Mouse (Mus musculus) forebrain, embryonic 14.5 days (tissue): ENCODE results near the gene Sestd1. TPM values are rescaled to one million over a fixed set of nuclear protein-coding genes. Genes with fewer than 3 reads are reported as not detected.

ENCODE experiments used
- ATAC-seq: fragments of 200-750 bp; cut with Nextera tagmentation; 2 replicates; pipeline ENCODE4 v1.8.0; 2017; ENCODE audit warnings: mild to moderate bottlenecking, moderate library complexity
- DNase-seq: peaks from one replicate; pipeline ENCODE4 v3.0.0-alpha.2; 2015; ENCODE audit warnings: low spot score
- H3K27ac ChIP-seq: fragments of 300-500 bp; sonication (generic); 2 replicates; pipeline ENCODE4 v1.5.1; 2014; ENCODE audit warnings: low read depth, mild to moderate bottlenecking, control low read depth, low read length, moderate library complexity
- H3K27me3 ChIP-seq: fragments of 300-500 bp; sonication (generic); replicated peaks from 2 replicates; pipeline ENCODE4 v1.6.1; 2014; ENCODE audit warnings: low read length, control low read depth, mixed read lengths; ENCODE audit not compliant: control insufficient read depth, insufficient read depth
- H3K36me3 ChIP-seq: fragments of 300-500 bp; sonication (generic); 2 replicates; pipeline ENCODE4 v1.6.1; 2014; ENCODE audit warnings: low read length, control low read depth; ENCODE audit not compliant: control insufficient read depth, insufficient read depth
- H3K4me1 ChIP-seq: fragments of 300-500 bp; sonication (generic); 2 replicates; pipeline ENCODE4 v1.6.1; 2014; ENCODE audit warnings: antibody characterized with exemption, low read length, control low read depth; ENCODE audit not compliant: control insufficient read depth, insufficient read depth
- H3K4me2 ChIP-seq: fragments of 300-500 bp; sonication (generic); 2 replicates; pipeline ENCODE4 v1.6.1; 2014; ENCODE audit warnings: mild to moderate bottlenecking, control low read depth, low read length
- H3K4me3 ChIP-seq: fragments of 300-500 bp; sonication (generic); 2 replicates; pipeline ENCODE4 v1.5.1; 2014; ENCODE audit warnings: low read depth, low read length, control low read depth
- H3K9ac ChIP-seq: fragments of 300-500 bp; sonication (generic); 2 replicates; pipeline ENCODE4 v1.6.1; 2014; ENCODE audit warnings: mild to moderate bottlenecking, low read length, control low read depth, moderate library complexity
- H3K9me3 ChIP-seq: fragments of 300-500 bp; sonication (generic); replicated peaks from 2 replicates; pipeline ENCODE4 v1.6.1; 2016; ENCODE audit warnings: low read length, control low read depth, mixed read lengths; ENCODE audit not compliant: control insufficient read depth
- WGBS: fragments of 180-500 bp; shearing (Covaris S2); extraction: QIAGEN DNeasy Blood & Tissue Kit; methylation state at CpG from one replicate; pipeline ENCODE4 v1.1.7; 2014; 5-methylcytosine and 5-hydroxymethylcytosine counted together
- polyA plus RNA-seq: library from polyadenylated mRNA; unstranded; fragments of >200 nt; fragmentation: Nextera tagmentation; extraction: Ambion mirVana; gene quantifications from 2 replicates; pipeline ENCODE4 v1.2.1, GENCODE M21; 2014

Sestd1 gene
- polyA plus RNA-seq = 32.3 and 43.1 TPM in 2 replicates

- no peaks in the 10 kb centered on the region for H3K27me3 ChIP-seq
- ATAC-seq = peak; percentile 90
- H3K36me3 ChIP-seq = no peaks in the 10 kb centered on the region
- peaks cover 4% of the 10 kb centered on the region; the same call in 1 of the 2 replicates for H3K4me1 ChIP-seq
- no peaks in the 10 kb centered on the region for H3K9me3 ChIP-seq
- H3K4me3 ChIP-seq = peak within 1 kb of the TSS; percentile 95
- peak; percentile 66 for DNase-seq
- peak within 1 kb of the TSS; percentile 87 for H3K27ac ChIP-seq
- peak within 1 kb of the TSS; percentile 50 for H3K4me2 ChIP-seq
- peak within 1 kb of the TSS; percentile 99 for H3K9ac ChIP-seq
- WGBS = 27% methylated on average over 12 of the region's 73 CpGs
Measured at GRCm38 (mm10) chr2:77280512-77281409, at the start of gene Sestd1. Sestd1 (minus strand) TSS chr2:77280592.

DNA sequence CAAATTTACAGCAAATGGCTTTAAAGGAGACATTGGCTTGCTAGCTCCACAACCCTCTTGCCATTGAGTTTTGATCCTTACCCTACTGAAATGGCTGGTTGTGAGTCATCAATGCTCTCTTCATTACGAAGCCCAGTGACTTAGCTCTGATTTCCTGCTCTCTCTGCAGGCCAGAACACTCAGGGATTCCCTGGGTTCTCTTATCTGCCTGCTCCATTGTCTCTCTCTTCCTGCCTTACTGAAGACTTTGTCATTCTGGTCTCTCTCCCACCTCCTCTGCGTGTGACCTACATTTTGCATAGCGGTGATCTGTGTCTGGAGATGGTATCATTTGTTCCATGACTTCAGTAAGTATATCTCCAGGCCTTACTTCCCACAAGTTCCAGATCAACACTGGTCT, 46.9 kb upstream of the Sestd1 start:
- H3K9me3 ChIP-seq = no peaks in the 10 kb centered on the region
- WGBS = 81% methylated on average over 3 of the region's 3 CpGs
- H3K27me3 ChIP-seq = no peaks in the 10 kb centered on the region
- H3K4me1 ChIP-seq = 0 out of 2 replicates have a peak, but pooled peaks cover 3% of the 10 kb centered on the region
- no peak overlapping the region for H3K9ac ChIP-seq
- H3K4me2 ChIP-seq = no peak overlapping the region
- no peak overlapping the region for H3K4me3 ChIP-seq
- DNase-seq (no peak), ATAC-seq (no peak)
- no peak overlapping the region for H3K27ac ChIP-seq
- H3K36me3 ChIP-seq = no peaks in the 10 kb centered on the region

DNA sequence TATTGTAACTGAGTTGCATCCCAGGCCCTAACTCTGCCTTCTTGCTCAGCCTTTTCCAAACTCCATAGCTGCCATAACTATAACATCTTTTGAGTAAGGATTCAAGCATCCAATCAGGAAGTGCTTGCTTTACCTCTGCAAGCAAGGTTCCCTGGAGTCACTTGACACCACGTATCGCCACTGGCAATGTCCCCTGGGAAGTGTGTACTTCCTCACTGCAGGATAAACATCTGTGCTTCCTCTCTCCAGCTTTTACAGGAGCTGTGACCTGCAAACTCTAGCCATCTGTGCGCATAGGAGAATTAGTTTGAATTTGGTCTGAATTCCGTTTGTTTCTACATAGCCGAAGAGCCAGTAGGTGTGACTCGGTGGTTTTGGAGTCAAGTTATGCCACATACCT, 43.3 kb upstream of the Sestd1 start:
- Histone ChIP-seq H3K4me2 (no peak overlapping the region), H3K9me3 (no peaks in the 10 kb centered on the region), H3K4me1 (0 out of 2 replicates have a peak, but pooled peaks cover 3% of the 10 kb centered on the region), H3K36me3 (no peaks in the 10 kb centered on the region), H3K27me3 (no peaks in the 10 kb centered on the region), H3K27ac (no peak overlapping the region), H3K9ac (no peak overlapping the region), H3K4me3 (no peak overlapping the region)
- DNase-seq (peak; percentile 12), ATAC-seq (no peak)
- 66% methylated on average over 6 of the region's 6 CpGs for WGBS

DNA sequence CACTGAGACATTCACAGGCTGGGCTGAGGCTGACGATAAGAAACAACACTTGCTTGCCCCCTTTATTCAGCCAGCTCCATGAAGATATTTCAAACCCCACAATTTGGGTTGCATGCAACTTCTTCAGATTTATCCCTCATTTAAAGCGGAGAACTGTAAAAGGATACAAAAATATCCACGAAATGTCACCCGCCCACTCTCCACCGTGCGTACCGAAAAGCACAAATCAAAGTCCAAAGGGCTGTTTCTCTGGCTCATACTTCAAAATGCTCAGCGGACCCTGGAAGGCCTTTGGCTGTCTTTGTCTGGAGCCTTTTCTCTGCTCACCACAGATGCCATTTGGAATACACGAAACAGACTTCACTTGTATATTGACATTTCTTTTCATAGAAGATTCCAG, 42.8 kb upstream of the Sestd1 start:
- Histone ChIP-seq H3K9ac (no peak overlapping the region), H3K36me3 (no peaks in the 10 kb centered on the region), H3K4me3 (no peak overlapping the region), H3K9me3 (no peaks in the 10 kb centered on the region), H3K4me1 (0 out of 2 replicates have a peak, but pooled peaks cover 3% of the 10 kb centered on the region), H3K27ac (no peak overlapping the region), H3K27me3 (no peaks in the 10 kb centered on the region), H3K4me2 (no peak overlapping the region)
- no peak for ATAC-seq
- DNase-seq = no peak
- WGBS = 61% methylated on average over 9 of the region's 9 CpGs

- Histone ChIP-seq H3K9ac (no peak overlapping the region), H3K4me3 (no peak overlapping the region), H3K27ac (no peak overlapping the region), H3K27me3 (no peaks in the 10 kb centered on the region), H3K4me2 (no peak overlapping the region), H3K4me1 (0 out of 2 replicates have a peak, but pooled peaks cover 3% of the 10 kb centered on the region), H3K36me3 (no peaks in the 10 kb centered on the region), H3K9me3 (no peaks in the 10 kb centered on the region)
- no peak for DNase-seq
- WGBS = 92% methylated on average over 5 of the region's 5 CpGs
- ATAC-seq = no peak
Measured at GRCm38 (mm10) chr2:77319196-77319595, 38.8 kb upstream of the Sestd1 start.

- ATAC-seq (0 out of 2 replicates have a peak, but pooled peaks have one; percentile 55), DNase-seq (no peak)
- no peak overlapping the region for H3K4me2 ChIP-seq
- 57% methylated on average over 7 of the region's 7 CpGs for WGBS
- no peaks in the 10 kb centered on the region for H3K4me1 ChIP-seq
- H3K27me3 ChIP-seq = no peaks in the 10 kb centered on the region
- no peak overlapping the region for H3K4me3 ChIP-seq
- H3K9me3 ChIP-seq = no peaks in the 10 kb centered on the region
- H3K27ac ChIP-seq = no peak overlapping the region
- H3K9ac ChIP-seq = no peak overlapping the region
- no peaks in the 10 kb centered on the region for H3K36me3 ChIP-seq
Measured at GRCm38 (mm10) chr2:77316961-77317360, 36.6 kb upstream of the Sestd1 start.

- H3K27me3 ChIP-seq = no peaks in the 10 kb centered on the region
Measured at GRCm38 (mm10) chr2:77313846-77314245, 33.5 kb upstream of the Sestd1 start.

GRCm38 (mm10) chr2:77312616-77313015, 32.2 kb upstream of the Sestd1 start:
- Histone ChIP-seq H3K27me3 (no peaks in the 10 kb centered on the region), H3K9me3 (no peaks in the 10 kb centered on the region), H3K4me1 (no peaks in the 10 kb centered on the region), H3K4me3 (no peak overlapping the region), H3K27ac (no peak overlapping the region), H3K4me2 (no peak overlapping the region), H3K9ac (no peak overlapping the region), H3K36me3 (no peaks in the 10 kb centered on the region)
- DNase-seq (no peak), ATAC-seq (no peak)
- 81% methylated on average over 9 of the region's 9 CpGs for WGBS

More at GRCm38 (mm10) chr2:77313846-77314245, 33.5 kb upstream of the Sestd1 start:
- Histone ChIP-seq H3K9ac (no peak overlapping the region), H3K4me2 (no peak overlapping the region), H3K4me3 (no peak overlapping the region), H3K4me1 (no peaks in the 10 kb centered on the region), H3K9me3 (no peaks in the 10 kb centered on the region), H3K27ac (no peak overlapping the region), H3K36me3 (no peaks in the 10 kb centered on the region)
- ATAC-seq = no peak
- WGBS = 93% methylated on average over 10 of the region's 10 CpGs
- no peak for DNase-seq

- no peak overlapping the region for H3K27ac ChIP-seq
- ATAC-seq (no peak), DNase-seq (no peak)
- WGBS = 56% methylated on average over 7 of the region's 7 CpGs
- no peak overlapping the region for H3K4me3 ChIP-seq
- H3K4me2 ChIP-seq = no peak overlapping the region
- H3K36me3 ChIP-seq = no peaks in the 10 kb centered on the region
- H3K4me1 ChIP-seq = no peaks in the 10 kb centered on the region
- no peaks in the 10 kb centered on the region for H3K9me3 ChIP-seq
- no peak overlapping the region for H3K9ac ChIP-seq
- H3K27me3 ChIP-seq = no peaks in the 10 kb centered on the region
Measured at GRCm38 (mm10) chr2:77309313-77309712, 28.9 kb upstream of the Sestd1 start.
